Mouse (Mus musculus) hindbrain, embryonic 15.5 days (tissue): ENCODE measurements at regions not wholly inside any gene's neighbourhood (a gene's known extent, or its start where the extent isn't known, plus 50 kb on each side); places are given as distances from the start of the nearest gene placed in this dataset.
"Not testable (repeated sequence)": the region's sequence is repeated elsewhere in the genome, so short reads cannot be mapped to it uniquely, and the experiment has no call there.

Source experiments
- ATAC-seq: fragments of 200-750 bp; cut with Nextera tagmentation; 2 replicates; pipeline ENCODE4 v1.8.0; 2017; ENCODE audit warnings: low read depth, moderate number of reproducible peaks, moderate TSS enrichment; ENCODE audit not compliant: low FRiP score
- H3K27ac ChIP-seq: fragments of 300-500 bp; sonication (generic); replicated peaks from 2 replicates; pipeline ENCODE4 v1.5.1; 2015; ENCODE audit warnings: mild to moderate bottlenecking, inconsistent platforms
- H3K27me3 ChIP-seq: fragments of 300-500 bp; sonication (generic); 2 replicates; pipeline ENCODE4 v1.6.1; 2015; ENCODE audit warnings: control low read depth, inconsistent platforms
- H3K36me3 ChIP-seq: fragments of 300-500 bp; sonication (generic); 2 replicates; pipeline ENCODE4 v1.6.1; 2015; ENCODE audit warnings: control low read depth, inconsistent platforms
- H3K4me1 ChIP-seq: fragments of 300-500 bp; sonication (generic); replicated peaks from 2 replicates; pipeline ENCODE4 v1.6.1; 2015; ENCODE audit warnings: control low read depth, inconsistent platforms
- H3K4me2 ChIP-seq: fragments of 300-500 bp; sonication (generic); 2 replicates; pipeline ENCODE4 v1.6.1; 2015; ENCODE audit warnings: moderate library complexity, mild to moderate bottlenecking, inconsistent platforms
- H3K4me3 ChIP-seq: fragments of 300-500 bp; sonication (generic); 2 replicates; pipeline ENCODE4 v1.5.1; 2015; ENCODE audit warnings: mild to moderate bottlenecking, inconsistent platforms
- H3K9ac ChIP-seq: fragments of 300-500 bp; sonication (generic); 2 replicates; pipeline ENCODE4 v1.6.1; 2015; ENCODE audit warnings: inconsistent platforms
- H3K9me3 ChIP-seq: fragments of 300-500 bp; sonication (generic); 2 replicates; pipeline ENCODE4 v1.6.1; 2016; ENCODE audit warnings: control low read depth, inconsistent platforms
- WGBS: fragments of 180-500 bp; shearing (Covaris S2); methylation state at CpG from one replicate; pipeline ENCODE4 v1.1.7; 2015; 5-methylcytosine and 5-hydroxymethylcytosine counted together

DNA sequence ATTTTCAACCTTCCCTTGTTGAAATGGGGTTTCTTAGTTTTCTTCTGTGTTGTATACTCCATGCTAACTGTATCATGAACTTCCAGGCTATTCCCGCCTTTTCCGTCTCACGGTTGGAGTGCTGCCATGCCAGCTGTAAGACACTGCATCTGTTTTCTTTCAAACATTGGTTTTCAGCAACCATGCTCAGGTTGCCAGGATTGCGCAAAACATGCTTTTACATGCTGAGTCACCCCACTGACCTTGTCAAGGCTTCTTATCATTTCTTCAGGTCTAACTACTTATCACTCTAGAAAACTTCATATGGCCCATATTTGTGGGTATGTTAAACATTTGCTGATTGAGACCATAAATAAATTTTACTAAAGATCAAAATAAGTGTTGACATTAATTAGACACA, 551.2 kb downstream of the Tlr4 start:
- H3K27me3 ChIP-seq = no peaks in the 10 kb centered on the region
- H3K9ac ChIP-seq = no peak overlapping the region
- no peak overlapping the region for H3K4me2 ChIP-seq
- no peak overlapping the region for H3K4me3 ChIP-seq
- no peak for ATAC-seq
- H3K27ac ChIP-seq = no peak overlapping the region
- H3K4me1 ChIP-seq = no peaks in the 10 kb centered on the region
- H3K9me3 ChIP-seq = no peaks in the 10 kb centered on the region
- WGBS = 94% methylated on average over 4 of the region's 4 CpGs
- no peaks in the 10 kb centered on the region for H3K36me3 ChIP-seq

DNA sequence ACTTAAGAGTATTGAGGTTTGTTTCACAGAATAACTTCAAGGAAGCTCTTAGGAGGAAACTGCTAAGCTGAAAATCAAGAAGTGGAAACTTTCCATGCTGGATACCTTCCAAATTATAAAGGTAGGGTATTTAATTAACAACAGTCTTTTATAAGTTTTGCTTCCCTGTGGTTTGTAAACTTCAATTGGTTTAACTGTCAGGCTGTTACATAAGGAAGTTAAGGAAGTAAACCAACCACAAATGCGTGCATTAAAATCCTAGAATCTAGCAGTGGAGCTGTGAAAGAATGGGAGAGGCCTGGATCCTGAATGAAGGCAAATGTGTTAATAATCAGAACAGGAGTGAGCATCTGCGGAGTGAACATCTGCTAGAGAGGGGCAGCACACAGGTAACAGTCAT, 560.5 kb downstream of the Tlr4 start:
- H3K4me1 ChIP-seq = no peaks in the 10 kb centered on the region
- no peaks in the 10 kb centered on the region for H3K36me3 ChIP-seq
- no peak overlapping the region for H3K4me2 ChIP-seq
- H3K27ac ChIP-seq = no peak overlapping the region
- no peak overlapping the region for H3K4me3 ChIP-seq
- no peaks in the 10 kb centered on the region for H3K27me3 ChIP-seq
- 90% methylated on average over 2 of the region's 2 CpGs for WGBS
- H3K9ac ChIP-seq = no peak overlapping the region
- no peaks in the 10 kb centered on the region for H3K9me3 ChIP-seq
- no peak for ATAC-seq

DNA sequence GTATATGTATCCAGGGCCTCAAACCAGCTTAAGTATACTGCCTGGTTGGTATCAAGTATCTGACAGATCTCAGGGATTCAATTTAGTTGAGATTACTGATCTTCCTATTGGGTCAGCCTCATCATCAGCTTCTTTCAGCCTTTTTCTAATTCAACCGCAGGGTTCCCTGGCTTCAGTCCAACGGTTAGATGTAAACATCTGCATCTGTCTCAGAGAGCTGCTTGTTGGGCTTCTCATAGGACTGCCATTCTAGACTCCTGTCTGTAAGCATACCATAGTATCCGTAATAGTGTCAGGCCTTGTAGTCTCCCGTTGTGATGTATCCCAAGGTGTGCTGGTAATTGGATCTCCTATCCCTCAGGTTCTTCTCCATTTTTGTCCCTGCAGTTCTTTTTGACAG, 575.6 kb downstream of the Tlr4 start:
- Histone ChIP-seq H3K4me2 (no peak overlapping the region), H3K9me3 (no peaks in the 10 kb centered on the region), H3K36me3 (no peaks in the 10 kb centered on the region), H3K9ac (no peak overlapping the region), H3K27me3 (no peaks in the 10 kb centered on the region), H3K4me3 (no peak overlapping the region), H3K4me1 (no peaks in the 10 kb centered on the region), H3K27ac (no peak overlapping the region)
- ATAC-seq = no peak
- 88% methylated on average over 4 of the region's 4 CpGs for WGBS

DNA sequence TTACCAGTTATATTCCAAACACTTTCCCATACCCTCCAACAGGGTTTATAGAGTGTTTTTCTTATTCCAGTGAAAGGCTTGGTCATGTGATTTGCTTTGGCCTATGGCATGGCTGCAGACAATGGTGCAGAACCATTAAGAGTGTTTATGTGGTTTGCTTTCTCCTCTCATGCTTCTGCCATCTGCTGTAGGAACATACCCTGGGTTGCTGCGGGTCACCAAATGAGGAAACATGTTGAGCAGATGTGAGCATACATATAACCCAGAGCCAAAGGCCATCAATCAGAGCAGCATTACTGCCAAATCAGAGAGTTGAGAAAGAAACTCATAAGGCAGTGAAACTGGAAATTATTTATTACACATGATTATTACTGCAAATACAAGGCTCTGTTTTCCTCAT, 596.7 kb downstream of the Tlr4 start:
- WGBS = 90% methylated on average over 1 of the region's 1 CpGs
- no peaks in the 10 kb centered on the region for H3K9me3 ChIP-seq
- no peaks in the 10 kb centered on the region for H3K4me1 ChIP-seq
- no peak overlapping the region for H3K4me2 ChIP-seq
- H3K27me3 ChIP-seq = no peaks in the 10 kb centered on the region
- no peak overlapping the region for H3K4me3 ChIP-seq
- no peak for ATAC-seq
- H3K27ac ChIP-seq = no peak overlapping the region
- H3K9ac ChIP-seq = no peak overlapping the region
- no peaks in the 10 kb centered on the region for H3K36me3 ChIP-seq

DNA sequence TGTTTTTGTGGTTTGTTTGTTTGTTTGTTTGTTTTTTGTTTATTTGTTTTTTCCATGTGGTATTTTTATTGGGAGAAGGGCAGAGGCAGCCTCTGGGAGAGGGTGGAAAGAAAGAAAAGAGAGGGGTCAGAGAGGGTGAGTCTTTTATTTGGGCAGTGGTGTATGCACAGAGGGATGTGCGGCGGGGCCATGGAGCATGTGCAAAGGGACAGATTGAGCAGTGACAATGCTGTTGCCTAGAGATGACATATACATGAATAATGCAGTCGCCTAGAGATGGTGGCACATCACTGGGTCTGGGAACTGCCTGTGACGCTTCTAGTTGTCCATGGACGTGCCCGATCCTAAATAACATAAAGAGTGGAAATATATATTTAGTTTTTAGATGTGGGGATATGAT, 598.3 kb downstream of the Tlr4 start:
- 61% methylated on average over 6 of the region's 6 CpGs for WGBS
- Histone ChIP-seq H3K4me2 (no peak overlapping the region), H3K9ac (no peak overlapping the region), H3K4me3 (no peak overlapping the region), H3K36me3 (no peaks in the 10 kb centered on the region), H3K9me3 (no peaks in the 10 kb centered on the region), H3K27ac (no peak overlapping the region), H3K4me1 (no peaks in the 10 kb centered on the region), H3K27me3 (no peaks in the 10 kb centered on the region)
- no peak for ATAC-seq

DNA sequence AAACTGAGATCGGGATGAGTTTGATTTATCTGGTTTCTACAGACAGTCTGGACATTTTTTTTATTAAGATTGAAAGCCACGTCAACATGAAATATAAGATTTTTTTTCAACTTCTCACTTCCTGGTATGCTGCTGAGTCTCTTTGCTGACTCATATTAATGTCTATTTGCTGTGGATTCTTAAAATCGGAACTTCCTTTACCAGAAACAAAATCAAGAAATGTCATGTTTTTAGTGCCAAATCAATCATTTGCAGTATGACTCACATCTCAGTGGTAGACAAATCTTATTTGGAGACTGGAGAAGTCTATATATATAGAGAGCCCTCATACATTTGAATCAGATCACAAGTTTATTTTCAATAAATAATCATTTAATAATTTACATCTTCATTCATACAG, 620.5 kb downstream of the Tlr4 start:
- H3K36me3 ChIP-seq = no peaks in the 10 kb centered on the region
- no peaks in the 10 kb centered on the region for H3K27me3 ChIP-seq
- WGBS = 91% methylated on average over 3 of the region's 3 CpGs

DNA sequence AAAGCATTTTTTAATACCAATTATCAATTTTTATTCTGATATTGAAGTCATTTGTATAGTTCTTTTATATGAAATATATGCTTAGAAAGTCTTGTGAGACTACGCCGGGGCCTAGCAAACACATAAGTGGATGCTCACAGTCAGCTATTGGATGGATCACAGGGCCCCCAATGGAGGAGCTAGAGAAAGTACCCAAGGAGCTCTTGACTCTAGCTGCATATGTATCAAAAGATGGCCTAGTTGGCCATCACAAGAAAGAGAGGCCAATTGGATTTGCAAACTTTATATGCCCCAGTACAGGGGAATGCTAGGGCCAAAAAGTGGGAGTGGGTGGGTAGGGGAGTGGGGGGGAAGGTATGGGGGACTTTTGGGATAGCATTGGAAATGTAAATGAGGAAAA, 632.5 kb downstream of the Tlr4 start:
- H3K27ac ChIP-seq, H3K9me3 ChIP-seq, H3K36me3 ChIP-seq, H3K27me3 ChIP-seq, H3K9ac ChIP-seq, ATAC-seq, H3K4me1 ChIP-seq, H3K4me3 ChIP-seq, H3K4me2 ChIP-seq: not testable (repeated sequence)
- WGBS = 89% methylated on average over 2 of the region's 2 CpGs

More for the DNA sequence above, 620.5 kb downstream of the Tlr4 start:
- no peaks in the 10 kb centered on the region for H3K4me1 ChIP-seq
- no peak overlapping the region for H3K27ac ChIP-seq
- H3K4me2 ChIP-seq = no peak overlapping the region
- no peak overlapping the region for H3K4me3 ChIP-seq
- ATAC-seq = no peak
- H3K9me3 ChIP-seq = no peaks in the 10 kb centered on the region
- H3K9ac ChIP-seq = no peak overlapping the region

DNA sequence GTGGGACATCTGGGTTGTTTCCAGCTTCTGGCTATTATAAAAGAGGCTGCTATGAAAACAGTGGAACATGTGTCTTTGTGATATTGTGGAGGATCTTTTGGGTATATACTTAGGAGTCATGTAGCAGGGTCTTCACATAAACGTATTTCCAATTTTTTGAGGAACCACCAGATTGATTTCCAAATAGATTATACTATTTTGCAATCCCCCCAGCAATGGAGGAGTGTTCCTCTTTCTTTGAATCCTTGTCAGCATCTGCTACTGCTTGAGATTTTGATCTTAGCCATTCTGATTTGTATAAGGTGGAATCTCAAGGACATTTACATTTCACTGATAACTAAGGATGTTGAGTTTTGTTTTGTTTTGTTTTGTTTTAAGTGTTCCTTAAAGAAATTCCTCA, 645.6 kb downstream of the Tlr4 start:
- Histone ChIP-seq H3K9ac (no peak overlapping the region), H3K27ac (no peak overlapping the region), H3K27me3 (no peaks in the 10 kb centered on the region), H3K4me2 (no peak overlapping the region), H3K4me1 (no peaks in the 10 kb centered on the region), H3K36me3 (no peaks in the 10 kb centered on the region), H3K9me3 (no peaks in the 10 kb centered on the region), H3K4me3 (no peak overlapping the region)
- 75% methylated on average over 1 of the region's 1 CpGs for WGBS
- no peak for ATAC-seq

DNA sequence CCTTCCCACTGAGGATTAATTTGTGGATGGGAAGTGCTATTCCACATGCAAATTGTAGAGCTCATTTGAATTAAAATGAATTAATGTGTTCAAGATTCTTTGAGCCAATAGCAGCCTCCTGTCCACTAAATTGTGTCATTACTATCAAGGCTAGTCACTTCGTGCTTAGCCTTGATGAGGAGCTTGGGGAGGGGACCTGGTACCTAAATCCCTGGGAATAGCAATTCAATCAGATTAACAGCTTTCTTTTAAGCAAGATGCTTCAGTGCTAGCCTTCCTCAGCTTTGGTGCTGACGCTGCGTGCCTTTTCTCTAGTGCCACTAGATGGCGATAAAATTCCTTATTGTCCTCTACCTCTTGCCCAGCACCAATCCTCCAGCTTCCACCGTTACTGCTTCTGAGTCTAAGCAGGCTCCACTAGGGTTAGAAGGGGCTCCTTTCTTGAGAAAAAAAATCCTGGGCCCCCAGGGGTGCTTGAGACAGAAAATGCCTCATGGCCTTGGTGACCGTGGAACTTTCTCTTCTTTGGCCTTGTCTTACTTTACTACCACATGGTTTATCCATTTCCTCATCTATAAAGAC, 650.0 kb downstream of the Tlr4 start:
- 10% methylated on average over 6 of the region's 6 CpGs for WGBS
- Histone ChIP-seq H3K27ac (no peak overlapping the region), H3K9ac (no peak overlapping the region), H3K4me2 (no peak overlapping the region), H3K27me3 (no peaks in the 10 kb centered on the region), H3K36me3 (no peaks in the 10 kb centered on the region), H3K4me1 (no peaks in the 10 kb centered on the region), H3K9me3 (no peaks in the 10 kb centered on the region), H3K4me3 (no peak overlapping the region)
- peak; percentile 88 for ATAC-seq

DNA sequence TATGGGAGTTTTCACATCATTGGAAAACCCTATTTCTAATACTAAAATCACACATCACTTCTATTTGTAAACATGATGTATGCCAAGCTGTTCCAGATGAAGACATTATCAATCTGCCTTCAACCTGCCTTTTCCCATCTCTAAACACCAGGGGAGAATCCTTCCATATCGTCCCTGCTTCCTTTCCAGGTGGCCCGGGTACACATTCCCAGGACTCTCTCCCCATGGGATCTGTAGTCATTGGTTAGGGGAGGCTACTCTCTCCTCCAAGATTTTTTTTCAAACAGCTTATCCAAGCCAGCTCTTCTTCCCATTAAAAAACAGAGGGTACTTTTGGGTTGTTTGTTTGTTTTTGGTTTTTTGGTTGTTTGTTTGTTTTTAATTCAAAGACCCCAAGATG, 650.7 kb downstream of the Tlr4 start:
- ATAC-seq = no peak
- H3K27me3 ChIP-seq = no peaks in the 10 kb centered on the region
- H3K4me2 ChIP-seq = no peak overlapping the region
- 30% methylated on average over 2 of the region's 2 CpGs for WGBS
- no peaks in the 10 kb centered on the region for H3K9me3 ChIP-seq
- no peaks in the 10 kb centered on the region for H3K36me3 ChIP-seq
- H3K9ac ChIP-seq = no peak overlapping the region
- no peak overlapping the region for H3K4me3 ChIP-seq
- H3K4me1 ChIP-seq = no peaks in the 10 kb centered on the region
- no peak overlapping the region for H3K27ac ChIP-seq

DNA sequence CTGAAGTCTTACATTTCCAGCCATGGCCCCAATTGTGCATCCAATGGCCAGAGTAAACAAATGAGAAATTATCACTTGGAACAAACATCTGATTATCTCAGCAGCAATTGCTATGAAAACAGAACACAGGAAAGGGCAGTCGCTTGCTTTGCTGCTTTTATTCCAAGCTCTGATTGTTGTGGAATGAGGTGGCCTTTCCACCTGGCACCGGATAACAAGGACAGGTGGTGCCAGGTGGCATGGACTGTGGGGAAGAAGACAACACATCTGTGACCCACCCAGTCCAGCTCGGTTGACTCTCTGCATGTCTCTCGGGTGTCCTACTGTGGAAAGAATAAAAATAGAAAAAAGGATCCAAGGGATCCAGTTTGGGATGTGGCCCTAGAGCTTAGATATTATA, 694.9 kb downstream of the Tlr4 start:
- Histone ChIP-seq H3K27me3 (no peaks in the 10 kb centered on the region), H3K9ac (no peak overlapping the region), H3K36me3 (no peaks in the 10 kb centered on the region), H3K4me2 (no peak overlapping the region), H3K27ac (no peak overlapping the region), H3K9me3 (no peaks in the 10 kb centered on the region), H3K4me1 (no peaks in the 10 kb centered on the region), H3K4me3 (no peak overlapping the region)
- ATAC-seq = no peak
- 80% methylated on average over 4 of the region's 4 CpGs for WGBS

DNA sequence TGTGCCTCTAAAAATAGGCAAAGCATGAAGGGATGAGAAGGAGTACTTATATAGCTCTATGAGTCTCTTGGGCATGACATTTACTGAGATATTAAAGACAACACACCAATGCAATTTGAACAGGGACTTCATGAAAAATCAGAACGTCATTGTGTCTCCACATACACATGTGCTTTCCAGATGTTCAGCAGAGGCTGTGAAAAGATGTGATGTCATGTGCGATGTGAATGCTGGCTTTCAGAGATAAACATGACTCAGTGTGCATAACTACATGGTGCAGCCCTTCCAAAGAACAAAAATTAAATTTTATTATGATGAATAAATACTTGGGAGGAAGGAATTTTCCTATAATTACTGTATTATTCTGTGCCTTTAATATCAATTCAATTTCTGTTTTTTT, 695.8 kb downstream of the Tlr4 start:
- Histone ChIP-seq H3K27me3 (no peaks in the 10 kb centered on the region), H3K9ac (no peak overlapping the region), H3K36me3 (no peaks in the 10 kb centered on the region), H3K4me3 (no peak overlapping the region), H3K27ac (no peak overlapping the region), H3K4me1 (no peaks in the 10 kb centered on the region), H3K4me2 (no peak overlapping the region), H3K9me3 (no peaks in the 10 kb centered on the region)
- no peak for ATAC-seq
- WGBS = 86% methylated on average over 2 of the region's 2 CpGs

DNA sequence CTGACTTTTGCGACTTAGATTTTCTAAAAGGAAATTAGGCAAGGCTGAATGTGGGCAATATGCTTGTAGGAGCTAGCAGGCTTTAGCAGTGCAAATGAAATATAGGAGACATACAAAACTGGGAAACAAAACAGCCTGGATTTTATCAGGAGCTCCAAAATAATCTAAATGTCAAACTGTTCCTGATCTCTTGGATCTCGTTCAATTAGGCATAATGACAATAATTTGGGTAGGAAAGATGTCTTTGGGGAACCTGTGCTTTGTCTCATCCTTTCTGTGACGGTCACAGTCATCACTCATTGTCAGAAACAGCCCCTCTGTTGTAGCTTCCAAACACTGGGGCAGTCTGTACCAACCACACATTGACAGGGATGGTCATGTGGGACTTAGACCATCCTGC, 702.2 kb downstream of the Tlr4 start:
- no peak for ATAC-seq
- 61% methylated on average over 3 of the region's 3 CpGs for WGBS
- Histone ChIP-seq H3K27ac (no peak overlapping the region), H3K4me3 (no peak overlapping the region), H3K27me3 (no peaks in the 10 kb centered on the region), H3K4me2 (no peak overlapping the region), H3K4me1 (no peaks in the 10 kb centered on the region), H3K36me3 (no peaks in the 10 kb centered on the region), H3K9me3 (no peaks in the 10 kb centered on the region), H3K9ac (no peak overlapping the region)
